Mouse (Mus musculus) testis, adult 2 months (tissue): ENCODE measurements at regions not wholly inside any gene's neighbourhood (a gene's known extent, or its start where the extent isn't known, plus 50 kb on each side); places are given as distances from the start of the nearest gene placed in this dataset.

Experiments used
- CTCF ChIP-seq: fragments of 200-500 bp; IDR thresholded peaks from 2 replicates; pipeline ENCODE4 v1.5.1; 2012; ENCODE audit warnings: low read depth, mild to moderate bottlenecking, inconsistent platforms, low read length, moderate library complexity; ENCODE audit not compliant: control insufficient read depth, insufficient read depth, insufficient replicate concordance
- POLR2A ChIP-seq: fragments of 200-500 bp; IDR thresholded peaks from 2 replicates; pipeline ENCODE4 v1.6.1; 2012; ENCODE audit warnings: low read depth, mild to moderate bottlenecking, inconsistent platforms, low read length, moderate library complexity; ENCODE audit not compliant: control insufficient read depth

DNA sequence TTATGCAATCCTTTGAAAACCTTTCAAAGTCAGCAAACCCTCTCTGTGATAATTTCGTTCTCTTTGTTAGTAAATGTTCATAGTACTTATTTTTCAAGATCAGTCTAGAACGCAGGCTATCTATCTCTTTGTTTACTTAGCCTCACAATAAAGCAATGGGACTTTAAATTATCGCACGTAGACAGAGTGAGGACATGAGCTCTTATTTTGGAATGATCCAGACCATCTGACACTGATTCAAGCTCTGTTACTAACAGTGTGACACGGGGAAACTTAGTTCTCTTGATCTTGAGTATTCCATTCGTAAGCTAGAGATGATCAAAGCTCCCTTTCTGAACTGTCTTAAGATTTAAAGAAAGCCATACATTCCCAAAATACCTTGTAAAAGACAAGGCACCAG, 94.9 kb upstream of the Klf6 start:
- TF ChIP-seq CTCF (no peak), POLR2A (no peak)
